Mouse (Mus musculus) liver, embryonic 14.5 days (tissue): ENCODE measurements around the gene Cfb.

Experiments
- CTCF ChIP-seq: IDR thresholded peaks from 2 replicates; pipeline ENCODE4 v1.5.1; 2016; ENCODE audit warnings: antibody characterized with exemption, low read depth, control low read depth
- EP300 ChIP-seq: IDR thresholded peaks from 2 replicates; pipeline ENCODE4 v1.6.1; 2016; ENCODE audit warnings: antibody characterized with exemption, low read depth

DNA sequence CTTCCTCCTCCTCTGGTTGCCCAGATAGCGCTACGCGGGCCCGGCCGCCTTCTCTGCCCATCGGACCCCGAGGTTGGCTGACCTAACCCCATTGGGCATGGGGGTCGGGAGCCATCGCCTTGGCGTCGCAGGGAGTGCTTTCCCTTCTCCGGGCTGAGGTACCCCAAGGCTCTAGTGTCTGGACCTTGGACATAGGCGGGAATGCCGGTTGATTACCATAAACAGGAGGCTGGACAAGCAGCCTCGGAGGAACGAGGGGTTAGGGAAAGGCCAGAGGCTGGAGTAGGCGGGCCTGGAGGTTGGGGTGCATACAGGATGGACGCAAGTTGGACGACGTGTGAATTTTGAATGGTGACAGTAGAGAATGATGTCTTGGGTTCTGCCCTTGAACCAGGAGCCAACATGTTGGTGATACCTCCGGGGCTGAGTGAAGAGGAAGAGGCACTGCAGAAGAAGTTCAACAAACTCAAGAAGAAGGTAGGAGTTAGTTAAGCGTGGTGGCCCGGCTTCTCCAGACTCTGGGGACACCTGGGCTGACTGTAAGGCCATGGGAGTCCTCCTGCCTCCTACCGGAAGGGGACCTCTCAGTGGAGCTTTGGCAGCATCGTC is 11.7 kb downstream of the Cfb start:
- TF ChIP-seq CTCF (no peak), EP300 (no peak)
